Mouse (Mus musculus) cerebellum, postnatal 25 days (tissue): Measurements from ENCODE around the gene Ap3d1.

Experiments
- DNase-seq, 2 experiments: peaks; one replicate each; pipeline ENCODE4 v3.0.0; 2021; ENCODE audit warnings: mixed read lengths in 2 of 2

Gene Ap3d1

DNA sequence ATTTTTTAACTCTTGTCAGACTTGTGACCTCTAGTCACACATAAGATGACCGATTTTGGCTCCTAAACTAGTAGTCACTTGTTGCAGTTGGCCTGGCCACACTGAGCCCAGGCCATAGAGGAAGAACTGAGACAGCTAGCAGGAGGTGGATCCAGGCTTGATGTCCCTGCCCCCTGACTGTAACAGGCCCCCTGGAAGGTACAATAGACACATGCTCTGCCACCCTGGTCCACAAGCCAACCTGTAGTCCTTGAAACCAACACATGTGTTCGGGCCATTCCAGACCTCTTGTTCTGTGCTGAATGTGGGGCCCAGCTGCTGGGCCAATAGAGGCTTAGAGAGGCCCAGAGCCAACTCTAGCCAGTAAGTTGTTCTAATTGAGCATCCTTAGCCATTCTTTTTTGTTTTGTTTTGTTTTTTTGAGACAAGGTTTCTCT, 61.8 kb downstream of the Ap3d1 start:
- DNase-seq = no peak

DNA sequence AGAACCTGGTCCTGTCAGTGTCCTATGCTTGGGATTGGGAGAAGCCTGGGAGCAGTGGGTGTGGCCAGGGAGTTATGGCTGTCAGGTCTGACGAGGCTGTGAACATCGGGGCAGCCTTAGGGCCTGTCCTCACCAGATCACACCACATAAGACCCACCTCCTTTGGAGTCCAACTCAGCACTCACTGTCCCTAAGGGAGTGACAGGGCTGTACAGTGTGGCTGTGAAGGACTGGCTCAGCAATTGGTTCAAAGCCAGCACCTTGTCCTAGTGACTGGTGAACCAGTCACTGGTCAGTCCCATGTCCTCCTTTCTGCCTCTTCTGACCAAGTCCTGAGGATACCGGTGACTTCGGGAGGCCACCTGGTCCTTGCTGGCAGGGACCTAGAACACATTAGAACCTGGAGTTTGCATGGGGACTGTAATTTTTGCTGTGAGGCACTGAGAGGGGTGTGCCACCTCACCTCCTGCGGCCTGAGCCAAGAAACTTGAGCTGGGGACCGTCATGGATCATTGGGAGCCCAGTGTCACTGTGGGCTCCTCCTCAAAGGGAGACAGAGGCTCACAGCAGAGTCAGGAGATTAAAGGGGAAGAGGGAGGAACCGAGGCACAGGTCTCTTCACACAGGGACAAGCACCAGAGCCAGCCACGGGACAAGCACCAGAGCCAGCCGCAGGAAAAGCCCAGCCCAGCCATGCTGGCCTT, 62.4 kb downstream of the Ap3d1 start:
- DNase-seq = no peak

DNA sequence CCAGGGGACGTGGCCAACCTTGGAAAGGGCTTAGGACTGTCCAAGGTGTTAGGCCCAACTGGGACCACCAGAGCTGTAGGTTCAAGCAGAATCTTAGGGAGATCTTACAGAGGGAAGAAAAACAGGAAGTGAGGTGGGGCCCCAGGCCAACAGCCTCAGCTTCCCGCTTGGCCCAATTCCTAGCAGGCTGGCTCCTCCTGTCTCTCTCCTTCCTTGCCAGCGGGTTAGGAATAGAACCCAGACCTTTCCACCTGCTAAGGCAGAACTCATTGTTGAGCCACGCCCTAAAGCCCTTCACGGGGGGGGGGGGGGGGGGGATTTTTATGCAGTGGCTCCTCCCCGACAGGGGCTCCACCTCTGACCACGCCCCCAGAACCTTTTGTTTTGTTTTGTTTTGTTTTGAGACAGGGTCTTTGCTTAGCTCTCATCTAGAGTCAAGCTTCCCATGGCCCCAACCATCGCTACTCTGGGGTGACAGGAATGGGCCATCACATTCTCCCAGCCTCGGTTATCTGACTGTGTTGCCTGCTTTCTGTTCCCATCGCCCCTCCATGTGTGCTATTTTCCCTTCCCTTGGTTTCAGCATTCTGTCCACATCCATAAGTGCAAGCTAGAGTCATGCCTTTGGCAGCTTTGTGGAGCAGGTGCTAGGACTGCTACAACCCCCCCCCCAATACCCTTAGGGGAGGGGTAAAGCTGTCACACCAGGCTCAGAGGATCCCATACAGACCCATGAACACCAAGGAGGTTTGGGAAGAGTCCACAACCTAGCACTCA, 63.3 kb downstream of the Ap3d1 start:
- peak in 1 of 2 experiments; percentile 65 for DNase-seq

GRCm38 (mm10) chr10:80677942-80678436, 64.1 kb downstream of the Ap3d1 start, which contains the start of gene Mknk2:
Gene Mknk2 (minus strand): TSS chr10:80678112.
- peak; percentile 90 to 94 for DNase-seq

- DNase-seq = no peak
These were observed 64.8 kb downstream of the Ap3d1 start for GRCm38 (mm10) chr10:80677128-80677875.

DNA sequence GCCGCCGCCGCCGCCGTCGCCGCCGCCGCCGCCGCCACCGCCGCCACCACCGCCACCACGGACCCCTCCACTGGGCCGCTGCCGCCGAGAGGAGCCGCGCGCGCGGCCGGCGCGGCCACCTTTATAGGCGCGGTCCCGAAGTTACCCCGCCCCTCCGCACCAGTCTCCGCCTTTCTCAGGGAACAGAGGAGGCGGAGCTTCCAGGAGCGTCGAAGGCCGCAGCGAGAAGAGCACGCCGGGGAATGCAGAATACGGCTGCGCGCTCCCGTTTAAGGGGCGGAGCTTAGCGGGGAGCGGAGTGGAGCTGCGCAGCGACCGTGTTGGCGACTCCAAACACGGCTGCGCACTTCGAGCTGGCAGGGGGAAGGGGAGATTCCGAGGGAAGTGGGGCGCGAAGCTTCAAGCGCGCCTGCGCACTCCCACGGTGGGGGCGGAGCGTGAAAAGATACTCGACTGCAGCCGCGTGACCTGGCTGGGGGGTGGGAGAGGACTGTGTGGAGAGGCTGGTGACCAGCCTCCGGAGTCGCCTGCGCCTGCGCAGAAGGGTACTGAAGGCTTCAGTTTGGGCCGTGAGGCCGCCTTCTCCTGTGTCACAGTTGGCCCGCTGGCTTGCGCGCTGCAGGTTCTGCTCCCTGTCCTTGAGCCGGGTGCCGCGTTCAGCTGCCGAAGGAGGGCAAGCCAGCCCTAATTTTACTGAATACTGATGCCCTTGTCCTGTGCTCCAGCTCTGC, 65.7 kb downstream of the Ap3d1 start:
- DNase-seq = peak; percentile 100

GRCm38 (mm10) chr10:80675405-80676197, 66.5 kb downstream of the Ap3d1 start:
- peak in 1 of 2 experiments; percentile 47 for DNase-seq

DNA sequence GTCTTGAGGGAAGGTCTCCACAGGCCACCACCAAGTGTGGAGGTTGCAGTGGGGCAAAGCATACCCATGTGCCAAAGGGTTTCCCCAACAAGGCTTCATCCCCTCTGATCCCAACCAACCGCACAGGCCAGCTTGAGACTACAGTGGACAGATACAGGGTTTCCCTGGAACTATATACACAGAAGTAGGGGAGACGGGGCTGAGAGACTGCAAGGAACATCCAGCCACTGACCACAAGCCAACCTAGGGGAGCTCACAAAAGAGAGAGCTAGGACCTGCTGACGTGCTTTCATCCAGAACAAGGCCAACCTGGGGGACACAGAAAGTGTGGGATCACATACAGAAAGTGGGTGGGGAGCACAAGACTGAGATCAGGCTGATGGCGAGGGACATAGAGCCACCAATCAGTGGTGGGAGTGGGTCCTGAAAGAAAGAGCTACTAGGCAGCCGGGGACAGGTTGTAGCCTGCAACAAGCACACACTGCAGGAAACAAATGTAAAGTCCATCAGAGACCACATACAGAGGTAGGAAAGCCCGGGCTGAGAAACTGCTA, 67.1 kb downstream of the Ap3d1 start:
- peak in 1 of 2 experiments; percentile 56 for DNase-seq

- DNase-seq = peak; percentile 56 to 66
These were observed 67.8 kb downstream of the Ap3d1 start for GRCm38 (mm10) chr10:80674161-80674711.

DNA sequence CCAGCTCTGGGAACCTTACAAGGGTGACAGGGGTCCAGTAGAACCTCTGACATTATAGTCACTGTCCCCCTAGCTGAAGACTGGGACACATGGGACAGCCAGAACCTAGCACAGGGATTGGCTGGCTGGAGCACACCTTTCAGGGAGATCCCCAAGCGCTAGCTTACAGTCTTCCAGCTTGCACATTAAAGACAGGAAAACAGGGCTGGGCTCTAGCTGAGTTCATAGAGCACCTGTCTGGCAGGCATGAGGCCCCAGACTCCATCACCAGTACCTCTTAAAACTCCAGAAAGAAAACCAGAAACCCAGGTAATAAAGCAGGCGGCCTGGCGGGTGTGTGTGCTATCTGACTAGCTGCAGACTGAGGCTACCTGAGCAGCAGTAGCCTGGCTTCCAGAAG, 68.4 kb downstream of the Ap3d1 start:
- no peak for DNase-seq

- peak in 1 of 2 experiments; percentile 52 for DNase-seq
These were observed 70.0 kb downstream of the Ap3d1 start for GRCm38 (mm10) chr10:80671936-80672690.

GRCm38 (mm10) chr10:80671251-80671650, 70.8 kb downstream of the Ap3d1 start:
- DNase-seq = no peak

DNA sequence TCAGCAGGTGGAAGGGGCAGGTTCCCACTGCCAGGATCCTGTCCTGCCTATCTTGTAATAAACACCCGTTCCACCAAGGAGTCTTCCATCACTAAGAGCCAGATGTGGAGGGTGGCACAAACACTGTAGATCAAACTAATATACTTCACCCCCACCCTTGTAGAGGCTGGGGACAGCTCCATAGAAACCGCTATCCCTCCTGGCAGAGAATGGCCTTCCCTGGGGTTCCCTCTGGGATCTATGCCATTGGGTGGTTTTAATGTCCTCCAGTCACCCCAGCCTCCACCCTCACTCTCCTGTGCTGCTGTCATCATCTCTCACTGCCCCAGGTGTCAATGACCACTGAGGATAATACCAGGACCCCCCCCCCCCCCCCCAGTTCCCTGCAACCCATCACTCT, 71.5 kb downstream of the Ap3d1 start:
- peak in 1 of 2 experiments; percentile 51 for DNase-seq

GRCm38 (mm10) chr10:80669737-80670485, 72.2 kb downstream of the Ap3d1 start:
- peak; percentile 83 to 90 for DNase-seq

DNA sequence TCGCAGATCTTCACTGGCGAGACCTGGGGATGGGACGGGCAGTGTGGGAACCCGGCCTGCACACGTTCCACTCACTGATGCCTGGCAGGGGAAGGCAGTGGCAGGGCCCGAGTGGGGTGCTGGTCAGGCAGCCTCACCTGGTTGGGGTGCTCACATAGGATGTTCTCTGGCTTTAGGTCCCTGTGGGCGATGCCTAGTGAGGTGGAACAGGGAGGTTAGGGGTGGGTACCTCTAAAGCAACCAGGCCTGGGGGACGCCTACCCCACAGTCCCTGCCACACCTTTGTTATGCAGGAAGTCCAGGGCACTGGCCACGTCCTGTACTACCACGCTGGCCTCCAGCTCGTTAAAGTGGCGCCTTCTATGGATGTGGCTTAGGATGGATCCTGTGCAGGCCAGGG, 73.0 kb downstream of the Ap3d1 start:
- DNase-seq = no peak

DNA sequence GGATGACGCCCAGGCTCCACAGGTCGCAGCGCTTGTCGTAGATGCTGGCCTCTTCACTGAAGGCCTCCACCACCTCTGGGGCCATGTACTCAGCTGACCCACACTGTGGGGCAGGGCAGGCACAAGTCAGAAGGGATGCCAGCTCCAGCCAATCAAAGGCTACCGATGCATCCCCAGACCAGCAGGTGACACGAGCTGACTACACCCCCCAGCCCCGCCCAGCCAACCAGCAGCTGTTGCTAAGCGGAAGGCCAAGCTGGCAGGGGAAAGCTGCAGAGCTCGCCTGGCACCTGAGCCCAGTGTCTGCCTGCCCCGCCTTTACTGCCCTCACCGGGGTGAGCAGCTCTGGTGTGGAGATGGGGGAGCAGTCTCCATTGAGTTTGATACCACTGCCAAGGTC, 73.5 kb downstream of the Ap3d1 start:
- peak; percentile 68 to 80 for DNase-seq

- no peak for DNase-seq
These were observed 75.1 kb downstream of the Ap3d1 start for GRCm38 (mm10) chr10:80666837-80667412.

DNA sequence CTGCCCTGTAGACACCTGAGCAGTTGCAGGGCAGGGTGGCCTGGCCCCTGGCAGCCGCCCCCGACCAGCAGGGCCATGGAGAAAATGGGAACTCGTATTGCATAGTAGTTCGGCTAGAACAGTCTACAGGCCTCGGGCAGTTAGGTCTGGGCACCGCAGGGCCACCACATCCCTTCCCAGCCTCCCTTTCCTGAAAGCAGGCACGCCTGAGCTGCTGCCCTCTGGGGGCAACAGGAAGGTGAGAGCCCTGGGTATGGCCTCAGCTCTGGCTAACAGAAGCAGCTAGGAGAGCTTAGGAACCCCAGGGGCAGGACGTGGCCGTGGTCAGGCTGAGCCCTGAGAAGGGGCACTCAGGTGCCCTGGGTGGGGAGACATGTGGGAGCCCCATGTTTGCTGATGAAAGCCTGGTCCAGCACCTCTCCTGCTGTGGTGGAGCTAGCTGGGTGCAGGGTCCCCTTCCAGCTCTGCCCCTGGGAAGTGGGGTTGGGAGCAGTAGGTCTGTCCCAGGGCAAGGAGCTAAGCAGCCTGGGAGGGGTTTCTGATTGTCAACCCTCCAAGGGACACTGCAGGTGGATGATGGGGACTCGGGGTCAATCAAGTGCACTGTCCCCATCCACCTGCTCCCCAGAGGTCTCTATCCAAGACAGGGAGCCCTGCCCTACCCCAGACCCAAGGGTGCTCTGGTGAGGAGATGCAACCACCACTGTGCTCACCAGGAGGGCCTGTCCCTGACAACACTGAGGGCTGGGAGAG, 75.9 kb downstream of the Ap3d1 start:
- DNase-seq = no peak
